Mouse (Mus musculus) intestine, embryonic 14.5 days (tissue): ENCODE data around the gene Klk6. TPM values are rescaled to one million over a fixed set of nuclear protein-coding genes. Genes with fewer than 3 reads are reported as not detected.

ENCODE experiments used
- ATAC-seq: fragments of 200-750 bp; cut with Nextera tagmentation; replicated peaks from 2 replicates; pipeline ENCODE4 v1.8.0; 2017; ENCODE audit warnings: low read depth, moderate number of reproducible peaks, moderate TSS enrichment, moderate library complexity; ENCODE audit not compliant: low FRiP score, low TSS enrichment
- DNase-seq: peaks from one replicate; pipeline ENCODE4 v3.0.0-alpha.2; 2018; ENCODE audit warnings: low spot score
- H3K27ac ChIP-seq: fragments of 300-500 bp; sonication (generic); 2 replicates; pipeline ENCODE4 v1.5.1; 2014; ENCODE audit warnings: low read depth, mild to moderate bottlenecking, control low read depth
- H3K27me3 ChIP-seq: fragments of 300-500 bp; sonication (generic); replicated peaks from 2 replicates; pipeline ENCODE4 v1.6.1; 2014; ENCODE audit warnings: low read length, control low read depth; ENCODE audit not compliant: control insufficient read depth, insufficient read depth
- H3K36me3 ChIP-seq: fragments of 300-500 bp; sonication (generic); 2 replicates; pipeline ENCODE4 v1.6.1; 2014; ENCODE audit warnings: low read length, control low read depth; ENCODE audit not compliant: control insufficient read depth, insufficient read depth
- H3K4me1 ChIP-seq: fragments of 300-500 bp; sonication (generic); replicated peaks from 2 replicates; pipeline ENCODE4 v1.6.1; 2014; ENCODE audit warnings: low read length, control low read depth, mixed read lengths; ENCODE audit not compliant: control insufficient read depth, insufficient read depth
- H3K4me2 ChIP-seq: fragments of 300-500 bp; sonication (generic); 2 replicates; pipeline ENCODE4 v1.6.1; 2014; ENCODE audit warnings: low read length
- H3K4me3 ChIP-seq: fragments of 300-500 bp; sonication (generic); 2 replicates; pipeline ENCODE4 v1.5.1; 2014; ENCODE audit warnings: low read depth, low read length, control low read depth, mixed read lengths
- H3K9ac ChIP-seq: fragments of 300-500 bp; sonication (generic); 2 replicates; pipeline ENCODE4 v1.6.1; 2014; ENCODE audit warnings: mild to moderate bottlenecking, low read length
- H3K9me3 ChIP-seq: fragments of 300-500 bp; sonication (generic); 2 replicates; pipeline ENCODE4 v1.6.1; 2016; ENCODE audit warnings: low read length, control low read depth; ENCODE audit not compliant: control insufficient read depth
- WGBS: fragments of 180-500 bp; shearing (Covaris S2); extraction: QIAGEN DNeasy Blood & Tissue Kit; methylation state at CpG from one replicate; pipeline ENCODE4 v1.1.7; 2014; 5-methylcytosine and 5-hydroxymethylcytosine counted together
- polyA plus RNA-seq: library from polyadenylated mRNA; unstranded; fragments of >200 nt; fragmentation: Nextera tagmentation; extraction: Ambion mirVana; gene quantifications from 2 replicates; pipeline ENCODE4 v1.2.1, GENCODE M21; 2014

The Klk6 gene
- polyA plus RNA-seq, 1 experiment from 2014 or later = 0.16 TPM

DNA sequence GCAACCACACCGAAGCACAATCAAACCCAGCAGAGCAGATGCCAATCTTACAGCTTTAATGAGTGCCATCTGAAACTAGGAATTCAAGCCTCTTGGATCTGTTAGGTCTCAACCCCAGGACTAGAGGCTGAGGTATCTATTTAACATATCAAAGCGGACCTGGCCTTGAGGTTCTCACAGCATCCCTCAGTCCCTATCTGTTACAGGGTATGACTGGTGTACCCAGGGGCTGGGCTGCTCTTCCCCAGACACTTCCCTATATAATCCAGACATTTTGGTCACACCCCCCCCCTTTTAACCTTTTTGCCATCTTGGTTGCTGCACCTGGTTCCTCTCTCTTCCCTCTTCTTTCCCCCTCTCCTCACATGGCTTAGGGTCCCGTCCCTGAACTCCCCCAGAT is 49.4 kb downstream of the Klk6 start:
- ATAC-seq = no peak
- DNase-seq = no peak
- no peaks in the 10 kb centered on the region for H3K9me3 ChIP-seq
- H3K27me3 ChIP-seq = no peaks in the 10 kb centered on the region
- 75% methylated on average over 3 of the region's 3 CpGs for WGBS
- H3K4me1 ChIP-seq = no peaks in the 10 kb centered on the region
- no peak overlapping the region for H3K4me3 ChIP-seq
- H3K36me3 ChIP-seq = no peaks in the 10 kb centered on the region
- no peak overlapping the region for H3K9ac ChIP-seq
- H3K27ac ChIP-seq = no peak overlapping the region
- no peak overlapping the region for H3K4me2 ChIP-seq

- H3K36me3 ChIP-seq = no peaks in the 10 kb centered on the region
- no peak for ATAC-seq
- 75% methylated on average over 6 of the region's 6 CpGs for WGBS
Measured at GRCm38 (mm10) chr7:43874868-43875375, 50.6 kb downstream of the Klk6 start.

DNA sequence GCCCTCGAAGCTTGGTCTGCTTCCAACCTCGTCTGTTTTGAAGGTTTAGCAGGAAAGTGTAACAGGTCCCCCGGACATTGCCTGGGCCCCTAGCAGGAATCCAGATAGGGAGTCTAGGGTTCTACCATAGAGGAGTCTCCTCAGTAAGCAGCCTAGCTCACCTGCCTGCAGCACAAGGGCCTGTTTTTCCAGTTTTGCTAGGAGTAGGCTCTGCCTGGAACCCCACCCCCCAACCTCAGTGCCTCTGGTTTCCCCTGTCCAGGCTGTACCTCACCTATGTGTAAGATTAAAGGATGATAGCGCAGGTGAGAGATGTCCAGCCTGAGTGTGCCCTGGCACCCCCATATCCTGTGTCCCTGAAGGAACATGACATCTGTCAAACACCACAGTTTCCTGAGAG is 52.1 kb downstream of the Klk6 start:
- WGBS = 65% methylated on average over 4 of the region's 4 CpGs
- Histone ChIP-seq H3K36me3 (no peaks in the 10 kb centered on the region), H3K9ac (no peak overlapping the region), H3K27ac (no peak overlapping the region), H3K9me3 (no peaks in the 10 kb centered on the region), H3K4me2 (no peak overlapping the region), H3K4me1 (no peaks in the 10 kb centered on the region), H3K4me3 (no peak overlapping the region), H3K27me3 (no peaks in the 10 kb centered on the region)
- DNase-seq (no peak), ATAC-seq (peak; percentile 47; the same call in 1 of the 2 replicates)

More at GRCm38 (mm10) chr7:43874868-43875375, 50.6 kb downstream of the Klk6 start:
- no peak for DNase-seq
- H3K9ac ChIP-seq = no peak overlapping the region
- H3K27ac ChIP-seq = no peak overlapping the region
- H3K4me1 ChIP-seq = no peaks in the 10 kb centered on the region
- H3K27me3 ChIP-seq = no peaks in the 10 kb centered on the region
- no peaks in the 10 kb centered on the region for H3K9me3 ChIP-seq
- H3K4me3 ChIP-seq = no peak overlapping the region
- no peak overlapping the region for H3K4me2 ChIP-seq

GRCm38 (mm10) chr7:43878281-43878680 is 54.0 kb downstream of the Klk6 start:
- DNase-seq = no peak
- Histone ChIP-seq H3K27ac (no peak overlapping the region), H3K4me3 (no peak overlapping the region), H3K36me3 (no peaks in the 10 kb centered on the region), H3K9ac (no peak overlapping the region), H3K27me3 (no peaks in the 10 kb centered on the region; the same call in 1 of the 2 replicates), H3K4me1 (no peaks in the 10 kb centered on the region), H3K4me2 (no peak overlapping the region), H3K9me3 (no peaks in the 10 kb centered on the region)
- WGBS = 34% methylated on average over 1 of the region's 1 CpGs
- ATAC-seq = no peak

- ATAC-seq (no peak), DNase-seq (no peak)
- no peaks in the 10 kb centered on the region for H3K4me1 ChIP-seq
- no peak within 1 kb of the TSS for H3K4me2 ChIP-seq
- no peak within 1 kb of the TSS for H3K9ac ChIP-seq
- 11% methylated on average over 3 of the region's 3 CpGs for WGBS
- H3K9me3 ChIP-seq = no peaks in the 10 kb centered on the region
- H3K4me3 ChIP-seq = no peak within 1 kb of the TSS
- no peaks in the 10 kb centered on the region; the same call in 1 of the 2 replicates for H3K27me3 ChIP-seq
- H3K27ac ChIP-seq = no peak within 1 kb of the TSS
- H3K36me3 ChIP-seq = no peaks in the 10 kb centered on the region
Measured at GRCm38 (mm10) chr7:43880912-43881311, 56.6 kb downstream of the Klk6 start, which contains the start of gene Klk4. Klk4 (plus strand) TSS chr7:43881160.

Other genes starting within 250 kb of the Klk6 start
- 12.4 TPM in 2 replicates for gene Zfp719, start 244.9 kb upstream of the Klk6 start, polyA plus RNA-seq
- not detected in 2 replicates for gene Zfp819, start 217.3 kb upstream of the Klk6 start, polyA plus RNA-seq
- 2.3 and 3.5 TPM in 2 replicates for gene Ceacam18, start 189.8 kb upstream of the Klk6 start, polyA plus RNA-seq
- gene Siglece, start 164.3 kb upstream of the Klk6 start, polyA plus RNA-seq = 1.2 and 1.7 TPM in 2 replicates
- gene Ctu1, start 152.5 kb upstream of the Klk6 start, polyA plus RNA-seq = 9.4 and 9.8 TPM in 2 replicates
- gene Klk14, start 134.1 kb upstream of the Klk6 start, polyA plus RNA-seq = 0.26 and 0.39 TPM in 2 replicates
- gene Klk13, start 111.9 kb upstream of the Klk6 start, polyA plus RNA-seq = 0.86 and 1.2 TPM in 2 replicates
- not detected in 2 replicates for gene Klk12, start 55.6 kb upstream of the Klk6 start, polyA plus RNA-seq
- not detected in 2 replicates for gene Klk11, start 49.9 kb upstream of the Klk6 start, polyA plus RNA-seq
- gene Klk10, start 43.5 kb upstream of the Klk6 start, polyA plus RNA-seq = 1.1 and 1.4 TPM in 2 replicates
- gene Klk9, start 32.6 kb upstream of the Klk6 start, polyA plus RNA-seq = not detected in 2 replicates
- 26.7 and 29.9 TPM in 2 replicates for gene Klk8, start 26.9 kb upstream of the Klk6 start, polyA plus RNA-seq
- gene Klk7, start 13.2 kb upstream of the Klk6 start, polyA plus RNA-seq = 0.12 TPM in 1 of 2 replicates, not detected in the other
- gene Klk5, start 17.5 kb downstream of the Klk6 start, polyA plus RNA-seq = not detected in 2 replicates
- gene Klk4, start 56.7 kb downstream of the Klk6 start, polyA plus RNA-seq = not detected in 2 replicates
- gene Klk15, start 109.2 kb downstream of the Klk6 start, polyA plus RNA-seq = not detected in 2 replicates
- not detected in 2 replicates for gene Klk1b8, start 126.2 kb downstream of the Klk6 start, polyA plus RNA-seq
- not detected in 2 replicates for gene Klk1b1, start 142.3 kb downstream of the Klk6 start, polyA plus RNA-seq
- not detected in 2 replicates for gene Klk1b9, start 151.6 kb downstream of the Klk6 start, polyA plus RNA-seq
- not detected in 2 replicates for gene Klk1b11, start 171.4 kb downstream of the Klk6 start, polyA plus RNA-seq
- not detected in 2 replicates for gene Klk1b26, start 187.7 kb downstream of the Klk6 start, polyA plus RNA-seq
- not detected in 2 replicates for gene Klk1b27, start 227.8 kb downstream of the Klk6 start, polyA plus RNA-seq